Mouse (Mus musculus) liver, postnatal 0 days (tissue): ENCODE measurements around the gene Edem3.

ENCODE experiments used
- CTCF ChIP-seq: sonication (generic); IDR thresholded peaks from 2 replicates; pipeline ENCODE4 v1.5.1; 2016; ENCODE audit warnings: antibody characterized with exemption, low read depth
- EP300 ChIP-seq: IDR thresholded peaks from 2 replicates; pipeline ENCODE4 v1.6.1; 2016; ENCODE audit warnings: antibody characterized with exemption, low read depth, mild to moderate bottlenecking

GRCm38 (mm10) chr1:151858474-151858873 lies 103.3 kb downstream of the Edem3 start:
- no peak for TF ChIP-seq CTCF
- TF ChIP-seq EP300 = no peak
